Mouse (Mus musculus) forebrain, embryonic 11.5 days (tissue): ENCODE results near the gene Gm10135. TPM values are rescaled to one million over a fixed set of nuclear protein-coding genes. Genes with fewer than 3 reads are reported as not detected.
"Not testable (repeated sequence)": the region's sequence is repeated elsewhere in the genome, so short reads cannot be mapped to it uniquely, and the experiment has no call there.

Experiments
- ATAC-seq: fragments of 200-750 bp; cut with Nextera tagmentation; replicated peaks from 2 replicates; pipeline ENCODE4 v1.8.0; 2017; ENCODE audit warnings: moderate TSS enrichment; ENCODE audit not compliant: low FRiP score
- DNase-seq: peaks from one replicate; pipeline ENCODE4 v3.0.0-alpha.2; 2017; ENCODE audit warnings: low spot score
- H3K27ac ChIP-seq: fragments of 300-500 bp; sonication (generic); 2 replicates; pipeline ENCODE4 v1.5.1; 2014; ENCODE audit warnings: low read depth, low read length
- H3K27me3 ChIP-seq: fragments of 300-500 bp; sonication (generic); 2 replicates; pipeline ENCODE4 v1.6.1; 2014; ENCODE audit warnings: mild to moderate bottlenecking, low read length, mixed read lengths; ENCODE audit not compliant: control insufficient read depth, insufficient read depth
- H3K36me3 ChIP-seq: fragments of 300-500 bp; sonication (generic); 2 replicates; pipeline ENCODE4 v1.6.1; 2014; ENCODE audit warnings: mild to moderate bottlenecking, low read length, moderate library complexity, mixed read lengths; ENCODE audit not compliant: control insufficient read depth, insufficient read depth
- H3K4me1 ChIP-seq: fragments of 300-500 bp; sonication (generic); replicated peaks from 2 replicates; pipeline ENCODE4 v1.6.1; 2014; ENCODE audit warnings: low read length, mixed read lengths; ENCODE audit not compliant: control insufficient read depth, insufficient read depth
- H3K4me2 ChIP-seq: fragments of 300-500 bp; sonication (generic); 2 replicates; pipeline ENCODE4 v1.6.1; 2014; ENCODE audit warnings: low read depth, mild to moderate bottlenecking, low read length, moderate library complexity, mixed read lengths; ENCODE audit not compliant: severe bottlenecking
- H3K4me3 ChIP-seq: fragments of 300-500 bp; sonication (generic); 2 replicates; pipeline ENCODE4 v1.5.1; 2014; ENCODE audit warnings: low read depth, low read length
- H3K9ac ChIP-seq: fragments of 300-500 bp; sonication (generic); 2 replicates; pipeline ENCODE4 v1.6.1; 2014; ENCODE audit warnings: low read length
- H3K9me3 ChIP-seq: fragments of 300-500 bp; sonication (generic); 2 replicates; pipeline ENCODE4 v1.6.1; 2016; ENCODE audit warnings: low read length, mixed read lengths; ENCODE audit not compliant: control insufficient read depth
- WGBS: fragments of 180-500 bp; shearing (Covaris S2); extraction: QIAGEN DNeasy Blood & Tissue Kit; methylation state at CpG from one replicate; pipeline ENCODE4 v1.1.7; 2014; 5-methylcytosine and 5-hydroxymethylcytosine counted together
- polyA plus RNA-seq: library from polyadenylated mRNA; unstranded; fragments of >200 nt; fragmentation: Nextera tagmentation; extraction: Ambion mirVana; gene quantifications from 2 replicates; pipeline ENCODE4 v1.2.1, GENCODE M21; 2014

Gene Gm10135
- not detected in 2 replicates for polyA plus RNA-seq

DNA sequence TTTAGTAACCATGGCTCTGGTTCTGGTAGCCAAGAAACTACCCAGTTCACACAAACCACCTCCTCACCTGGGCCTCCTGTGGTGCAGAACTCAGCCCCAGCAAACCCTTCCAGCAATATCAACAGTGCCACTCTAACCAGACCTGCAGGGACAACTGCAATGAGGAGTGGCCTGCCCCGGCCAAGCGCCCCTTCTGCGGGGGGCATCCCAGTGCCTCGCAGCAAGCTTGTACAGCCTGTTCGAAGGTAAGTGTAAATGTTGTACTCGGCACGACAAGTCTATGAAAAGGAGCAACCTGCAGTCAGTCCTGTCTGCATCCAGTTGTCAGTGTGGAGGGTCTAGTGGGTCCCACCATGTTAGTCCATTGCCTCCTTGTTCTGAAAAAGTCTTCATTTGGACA, at the start of gene Gm10135:
Gene Gm10135, minus strand, starts transcription at position 101 of the 400 bp plus-strand sequence.
- Histone ChIP-seq H3K4me2 (no peak within 1 kb of the TSS), H3K9ac (no peak within 1 kb of the TSS), H3K9me3 (no peaks in the 10 kb centered on the region), H3K36me3 (peaks cover 4% of the 10 kb centered on the region; the same call in 1 of the 2 replicates), H3K4me1 (no peaks in the 10 kb centered on the region), H3K27me3 (no peaks in the 10 kb centered on the region), H3K4me3 (no peak within 1 kb of the TSS), H3K27ac (no peak within 1 kb of the TSS)
- 93% methylated on average over 7 of the region's 7 CpGs for WGBS
- no peak for ATAC-seq
- no peak for DNase-seq

DNA sequence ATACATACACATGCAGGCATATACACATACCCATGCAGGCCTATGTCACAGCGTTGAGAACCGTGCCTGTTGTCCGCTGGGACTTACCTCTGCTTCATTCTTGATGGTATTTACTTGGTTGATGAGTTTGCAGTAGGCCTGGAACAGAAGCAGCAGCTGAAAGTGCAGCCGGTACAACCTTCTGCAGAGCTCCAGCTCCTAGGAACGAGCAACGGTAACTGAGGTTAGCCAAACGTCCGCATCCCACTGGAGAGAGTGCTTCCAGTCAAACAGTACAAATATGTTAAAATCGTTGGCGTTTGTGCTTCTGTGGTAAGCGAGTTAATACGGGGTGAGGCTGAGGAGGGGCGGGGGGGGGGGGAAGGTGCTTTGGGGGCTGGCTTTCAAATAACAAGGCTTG, 49.3 kb upstream of the Gm10135 start:
- 95% methylated on average over 13 of the region's 13 CpGs for WGBS
- H3K27me3 ChIP-seq: no peaks in the 10 kb centered on the region
- H3K9ac ChIP-seq: no peak overlapping the region
- H3K36me3 ChIP-seq: no peaks in the 10 kb centered on the region
- no peak overlapping the region for H3K4me3 ChIP-seq
- no peaks in the 10 kb centered on the region for H3K9me3 ChIP-seq
- ATAC-seq (no peak), DNase-seq (no peak)
- H3K4me2 ChIP-seq: no peak overlapping the region
- H3K4me1 ChIP-seq: no peaks in the 10 kb centered on the region
- no peak overlapping the region for H3K27ac ChIP-seq

DNA sequence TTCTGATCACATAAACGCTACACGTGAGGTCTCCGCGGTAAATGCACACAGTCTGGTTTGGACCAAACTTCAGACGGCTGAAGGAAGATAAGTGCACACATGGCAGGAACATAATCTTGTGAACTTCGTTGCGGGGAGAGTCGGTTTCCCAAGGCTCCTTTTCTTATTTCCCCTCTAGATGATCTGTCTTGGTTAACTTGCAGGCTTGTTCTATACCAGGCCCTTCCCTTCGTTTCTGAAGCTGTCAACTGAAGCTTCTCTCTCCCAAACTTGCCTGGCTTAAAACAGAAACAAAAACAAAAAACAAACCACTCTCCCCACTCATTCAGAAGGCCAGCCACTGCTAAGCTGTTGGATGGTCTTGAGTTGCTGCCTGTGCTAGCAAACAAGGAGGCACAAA, 40.2 kb upstream of the Gm10135 start:
- Histone ChIP-seq H3K9ac (no peak overlapping the region), H3K4me1 (no peaks in the 10 kb centered on the region; the same call in 1 of the 2 replicates), H3K9me3 (no peaks in the 10 kb centered on the region), H3K4me2 (no peak overlapping the region), H3K27me3 (peaks cover 5% of the 10 kb centered on the region), H3K36me3 (no peaks in the 10 kb centered on the region), H3K4me3 (no peak overlapping the region), H3K27ac (no peak overlapping the region)
- ATAC-seq (no peak), DNase-seq (no peak)
- 57% methylated on average over 9 of the region's 9 CpGs for WGBS

DNA sequence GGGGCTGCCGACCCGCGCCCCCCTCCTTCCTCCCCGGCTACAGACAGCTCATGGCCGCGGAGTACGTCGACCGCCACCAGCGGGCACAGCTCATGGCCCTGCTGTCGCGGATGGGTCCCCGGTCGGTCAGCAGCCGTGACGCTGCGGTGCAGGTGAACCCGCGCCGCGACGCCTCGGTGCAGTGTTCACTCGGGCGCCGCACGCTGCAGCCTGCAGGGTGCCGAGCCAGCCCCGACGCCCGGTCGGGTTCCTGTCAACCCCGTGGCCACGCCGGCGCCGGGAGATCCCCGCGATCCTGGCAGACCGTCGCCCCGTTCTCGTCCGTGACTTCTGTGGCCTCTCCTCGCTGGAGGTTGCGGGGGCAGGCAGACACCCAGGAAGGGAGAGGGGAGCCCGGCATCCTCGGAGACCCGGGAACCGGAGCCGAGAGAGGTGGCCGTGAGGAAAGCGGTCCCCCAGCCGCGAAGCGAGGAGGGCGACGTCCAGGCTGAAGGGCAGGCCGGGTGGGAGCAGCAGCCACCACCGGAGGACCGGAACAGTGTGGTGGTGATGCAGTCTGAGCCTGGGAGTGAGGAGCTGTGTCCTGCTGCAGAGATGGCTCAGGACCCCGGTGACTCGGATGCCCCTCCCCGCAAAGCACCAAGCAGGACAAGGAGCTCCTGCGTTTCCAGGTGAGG, 39.2 kb upstream of the Gm10135 start:
- WGBS: 3% methylated on average over 45 of the region's 65 CpGs
- H3K27me3 ChIP-seq, H3K36me3 ChIP-seq, H3K27ac ChIP-seq, H3K4me1 ChIP-seq, H3K9me3 ChIP-seq: not testable (repeated sequence)
- Histone ChIP-seq H3K9ac (peak overlapping the region; percentile 5; the same call in 1 of the 2 replicates), H3K4me3 (peak overlapping the region; percentile 30), H3K4me2 (peak overlapping the region; percentile 61)
- ATAC-seq (peak; percentile 75), DNase-seq (peak; percentile 63)

DNA sequence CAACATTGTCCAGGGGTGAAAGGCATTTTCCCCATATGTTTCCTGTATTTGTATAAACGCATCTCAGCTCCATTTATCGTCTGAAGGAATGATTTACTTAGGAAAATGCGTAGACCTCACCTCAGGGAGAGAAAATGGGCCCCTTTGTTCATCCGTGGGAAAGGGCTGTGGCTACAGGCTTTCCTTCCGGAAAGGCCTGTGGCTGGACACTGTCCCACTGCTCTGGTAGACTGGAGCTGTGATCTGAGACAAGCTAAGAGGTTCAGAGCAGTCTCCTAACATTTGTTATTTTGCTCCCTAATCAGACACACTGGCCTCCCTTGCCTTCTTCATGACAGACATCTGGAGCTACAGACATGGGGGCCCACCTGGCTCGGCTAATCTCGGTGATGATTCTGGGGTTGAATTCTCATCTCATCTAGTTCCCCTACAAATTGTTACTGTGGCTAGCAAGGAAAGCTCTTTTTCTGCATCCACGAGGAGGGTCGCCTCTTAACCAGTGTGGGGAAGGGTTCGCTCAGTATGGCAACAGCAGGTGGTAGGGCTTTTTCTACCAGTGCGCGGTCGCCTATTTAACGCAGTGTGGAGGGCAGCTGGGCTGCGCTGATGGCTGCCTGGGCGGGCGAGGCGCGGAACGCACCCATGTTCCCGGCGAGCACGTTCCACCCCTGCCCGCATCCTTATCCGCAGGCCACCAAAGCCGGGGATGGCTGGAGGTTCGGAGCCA, 38.5 kb upstream of the Gm10135 start:
- ATAC-seq: peak; percentile 68

DNA sequence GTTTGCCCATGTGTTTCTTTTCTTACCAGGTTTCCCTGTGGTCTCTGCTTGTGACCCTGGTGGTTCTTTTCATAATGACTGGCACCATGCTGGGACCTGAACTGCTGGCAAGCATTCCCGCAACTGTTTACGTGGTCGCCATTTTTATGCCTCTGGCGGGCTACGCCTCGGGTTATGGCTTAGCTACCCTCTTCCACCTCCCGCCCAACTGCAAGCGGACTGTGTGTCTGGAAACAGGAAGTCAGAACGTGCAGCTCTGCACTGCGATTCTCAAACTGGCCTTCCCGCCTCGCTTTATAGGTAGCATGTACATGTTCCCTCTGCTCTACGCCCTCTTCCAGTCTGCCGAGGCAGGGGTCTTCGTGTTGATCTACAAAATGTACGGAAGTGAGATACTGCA, 37.3 kb upstream of the Gm10135 start:
- not testable (repeated sequence) for H3K9me3 ChIP-seq, H3K9ac ChIP-seq, ATAC-seq, H3K36me3 ChIP-seq, H3K27ac ChIP-seq, H3K4me2 ChIP-seq, H3K4me1 ChIP-seq, H3K4me3 ChIP-seq, DNase-seq
- H3K27me3 ChIP-seq: peaks cover 12% of the 10 kb centered on the region
- 91% methylated on average over 13 of the region's 16 CpGs for WGBS

More for the DNA sequence above, 38.5 kb upstream of the Gm10135 start:
- not testable (repeated sequence) for H3K9ac ChIP-seq, H3K9me3 ChIP-seq, H3K27me3 ChIP-seq, H3K27ac ChIP-seq, H3K4me1 ChIP-seq, H3K36me3 ChIP-seq
- DNase-seq: peak; percentile 59
- WGBS: 25% methylated on average over 23 of the region's 27 CpGs
- Histone ChIP-seq H3K4me3 (peak overlapping the region; percentile 30; the same call in 1 of the 2 replicates), H3K4me2 (peak overlapping the region; percentile 61; the same call in 1 of the 2 replicates)

DNA sequence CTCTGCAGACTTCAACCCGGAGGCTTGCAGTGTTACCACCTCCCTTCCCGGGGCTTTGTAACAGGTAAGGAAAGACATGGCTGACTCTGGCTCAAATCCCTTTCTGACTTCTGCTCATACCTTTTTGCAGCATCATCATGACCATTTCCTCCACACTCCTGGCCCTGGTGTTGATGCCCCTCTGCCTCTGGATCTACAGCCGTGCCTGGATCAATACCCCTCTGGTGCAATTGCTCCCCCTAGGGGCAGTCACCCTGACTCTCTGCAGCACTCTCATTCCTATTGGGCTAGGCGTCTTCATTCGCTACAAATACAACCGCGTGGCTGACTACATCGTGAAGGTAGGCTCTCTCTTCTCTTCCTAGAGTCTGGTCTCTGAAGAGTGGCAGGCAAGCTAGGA, 33.7 kb upstream of the Gm10135 start:
- H3K9ac ChIP-seq, H3K4me1 ChIP-seq, H3K4me2 ChIP-seq, H3K4me3 ChIP-seq, H3K36me3 ChIP-seq, ATAC-seq, H3K27me3 ChIP-seq, H3K9me3 ChIP-seq, H3K27ac ChIP-seq, DNase-seq: not testable (repeated sequence)
- WGBS: 34% methylated on average over 8 of the region's 8 CpGs

DNA sequence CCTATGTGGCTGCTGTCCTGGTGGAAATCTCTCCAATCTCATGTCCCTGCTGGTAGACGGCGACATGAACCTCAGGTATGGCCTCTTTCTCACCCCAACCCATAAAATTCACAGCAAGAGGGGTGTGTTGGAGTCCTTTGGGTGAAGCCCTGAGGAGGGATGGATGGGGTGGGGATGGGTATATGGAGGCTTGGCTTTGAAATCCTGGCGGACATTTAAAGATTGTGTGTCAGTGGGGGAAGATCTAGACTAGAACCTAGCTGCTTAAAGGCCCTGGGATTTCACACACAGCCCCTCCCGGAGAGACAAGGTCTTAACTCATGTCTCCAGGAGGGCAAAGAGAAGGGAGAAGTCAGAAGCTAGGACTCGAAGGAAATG, 33.1 kb upstream of the Gm10135 start:
- H3K27ac ChIP-seq: no peak overlapping the region
- H3K4me1 ChIP-seq: no peaks in the 10 kb centered on the region
- peak overlapping the region; percentile 58; the same call in 1 of the 2 replicates for H3K4me2 ChIP-seq
- no peaks in the 10 kb centered on the region for H3K36me3 ChIP-seq
- peak overlapping the region; percentile 28 for H3K4me3 ChIP-seq
- H3K27me3 ChIP-seq: peaks cover 9% of the 10 kb centered on the region; the same call in 1 of the 2 replicates
- DNase-seq (no peak), ATAC-seq (no peak)
- 47% methylated on average over 5 of the region's 5 CpGs for WGBS
- H3K9me3 ChIP-seq: no peaks in the 10 kb centered on the region
- 0 out of 2 replicates have a peak overlapping the region, but pooled peaks have one; percentile 24 for H3K9ac ChIP-seq
